Mouse (Mus musculus) ES-E14 (cell line): ENCODE measurements at regions not wholly inside any gene's neighbourhood (a gene's known extent, or its start where the extent isn't known, plus 50 kb on each side); places are given as distances from the start of the nearest gene placed in this dataset.

Experiments used
- CHD2 ChIP-seq: IDR thresholded peaks from 2 replicates; pipeline ENCODE4 v1.6.1; 2014; ENCODE audit warnings: mild to moderate bottlenecking, low read depth, low read length, inconsistent platforms
- ZNF384 ChIP-seq: IDR thresholded peaks from 2 replicates; pipeline ENCODE4 v1.6.1; 2012; ENCODE audit warnings: low read depth, low read length, inconsistent platforms

- TF ChIP-seq ZNF384 = no peak
- TF ChIP-seq CHD2 = no peak
Observed at GRCm38 (mm10) chr14:97028528-97028927, 509.6 kb upstream of the Klhl1 start.
